Mouse (Mus musculus) Muller cell, postnatal 12 days (primary cell): ENCODE measurements around the gene Flt4.

Source experiments
- DNase-seq: peaks from one replicate; pipeline ENCODE4 v3.0.0-alpha.2; 2015; ENCODE audit errors: inconsistent ontology term

Gene Flt4

DNA sequence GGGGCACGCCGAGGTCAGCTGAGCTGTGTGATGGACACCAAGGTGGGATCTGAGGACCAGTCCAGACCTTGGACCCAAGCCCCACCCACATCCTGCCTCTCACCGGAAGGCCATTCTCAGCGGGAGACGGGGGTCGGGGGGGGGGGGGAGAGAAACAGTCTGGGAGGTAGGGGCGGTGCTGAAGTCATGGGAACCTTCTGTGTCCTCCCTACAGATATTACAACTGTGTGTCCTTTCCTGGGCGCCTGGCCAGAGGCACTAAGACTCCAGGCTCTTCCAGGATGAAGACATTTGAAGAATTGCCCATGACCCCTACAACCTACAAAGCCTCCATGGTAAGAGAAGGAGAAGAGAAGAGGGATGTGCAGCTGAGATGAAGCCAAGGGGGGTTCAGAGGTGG lies 36.6 kb downstream of the Flt4 start:
- DNase-seq: no peak

- DNase-seq: peak; percentile 16
These were observed 41.3 kb downstream of the Flt4 start for GRCm38 (mm10) chr11:49650113-49650993.

- no peak for DNase-seq
These were observed 42.1 kb downstream of the Flt4 start for GRCm38 (mm10) chr11:49650994-49651761.

DNA sequence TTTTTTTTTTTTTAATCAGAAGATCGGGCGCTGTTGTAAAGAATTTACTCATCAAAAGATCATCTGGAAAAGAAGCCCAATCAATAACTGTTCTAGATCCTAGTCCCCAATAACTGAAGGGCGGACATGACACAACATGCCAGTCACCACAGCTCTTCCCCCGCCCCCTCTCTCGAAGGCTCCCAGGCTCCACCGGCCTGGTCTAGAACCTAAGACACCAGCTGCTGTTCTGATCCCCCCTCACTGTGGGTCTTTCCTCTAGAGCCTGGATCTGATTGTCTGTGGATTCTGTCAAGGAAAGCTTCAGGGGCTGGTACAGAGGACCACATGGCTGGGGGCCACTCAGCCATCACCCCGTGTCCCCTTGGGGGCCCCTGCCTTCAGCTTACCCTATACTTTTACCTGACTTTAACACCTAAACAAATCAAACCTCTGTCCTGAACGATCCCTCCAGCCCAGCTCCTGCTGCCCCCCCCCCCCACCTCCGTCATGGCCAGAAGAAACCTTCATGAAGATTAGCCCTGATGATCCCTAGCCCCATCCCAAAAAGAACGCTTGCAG lies 42.8 kb downstream of the Flt4 start:
- no peak for DNase-seq

DNA sequence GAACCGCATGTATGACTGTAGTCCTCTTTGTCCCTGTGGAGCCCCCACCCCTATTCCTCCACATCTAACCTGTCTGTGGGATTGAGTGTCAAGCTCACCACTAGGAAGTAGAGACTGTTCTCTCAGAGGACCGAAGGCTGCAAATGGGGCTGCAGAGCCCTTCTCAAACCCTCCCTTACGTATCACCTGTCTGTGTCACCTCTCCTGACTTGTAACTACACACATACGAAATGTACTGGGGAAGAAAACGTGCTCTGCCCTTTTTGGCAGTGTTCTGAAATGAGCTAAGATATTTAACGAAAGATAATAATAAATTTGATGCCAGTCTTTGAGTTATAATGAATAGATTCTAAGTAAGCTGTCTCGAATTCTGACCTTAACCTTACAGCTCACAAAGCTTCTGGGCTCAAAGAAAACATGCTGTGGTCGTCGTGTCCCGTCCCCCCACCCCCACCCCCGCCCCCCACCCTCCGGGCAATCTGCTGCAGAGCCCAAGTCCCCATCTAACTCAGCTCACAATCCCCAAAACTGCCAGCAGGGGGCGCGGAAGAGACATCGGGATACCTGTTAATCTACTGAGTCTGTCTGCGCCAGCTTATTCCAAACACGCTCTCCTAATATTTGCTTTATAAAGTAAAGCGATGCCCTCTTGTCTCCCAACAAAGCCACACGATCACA lies 43.5 kb downstream of the Flt4 start:
- peak; percentile 62 for DNase-seq

DNA sequence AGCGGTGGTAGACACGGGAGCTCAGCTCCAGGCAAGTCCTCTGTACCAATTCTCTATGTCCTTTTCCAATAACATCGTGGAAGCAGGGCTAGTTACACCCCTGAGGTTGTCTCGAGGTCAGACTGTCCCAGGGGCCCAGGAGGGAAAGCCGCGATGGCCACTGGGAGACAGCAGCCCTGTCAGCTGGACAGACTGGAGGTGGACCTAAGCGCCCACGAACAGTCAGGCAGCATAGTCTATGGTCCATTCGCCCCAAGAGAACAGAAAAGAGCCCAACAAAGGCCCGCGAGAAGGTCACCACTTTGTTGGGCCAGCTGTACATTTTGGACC lies 44.0 kb downstream of the Flt4 start:
- DNase-seq: peak; percentile 12

- DNase-seq: no peak
These were observed 45.6 kb downstream of the Flt4 start for GRCm38 (mm10) chr11:49654651-49655050.

DNA sequence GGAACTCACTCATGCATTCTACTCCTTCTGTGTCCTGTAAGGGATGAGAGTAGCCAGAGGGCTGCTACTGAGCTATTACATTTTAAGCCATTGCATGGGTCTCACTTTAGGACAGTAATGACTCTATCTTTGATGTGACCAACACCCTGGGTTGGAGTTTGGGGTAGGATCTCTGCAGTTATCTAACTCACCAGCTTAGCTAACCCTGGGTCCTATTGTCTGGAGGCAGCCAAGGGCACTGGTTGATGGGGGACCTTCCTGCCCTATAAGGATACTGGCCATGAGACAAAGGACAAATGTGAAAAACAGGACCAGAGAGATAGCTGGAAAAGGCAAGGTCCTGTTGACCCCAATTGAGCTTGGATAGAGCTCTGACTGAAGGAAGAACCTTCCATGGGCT lies 46.4 kb downstream of the Flt4 start:
- DNase-seq: no peak

GRCm38 (mm10) chr11:49658065-49658464 lies 49.0 kb downstream of the Flt4 start:
- no peak for DNase-seq

- peak; percentile 24 for DNase-seq
These were observed 49.9 kb downstream of the Flt4 start for GRCm38 (mm10) chr11:49658791-49659469.

DNA sequence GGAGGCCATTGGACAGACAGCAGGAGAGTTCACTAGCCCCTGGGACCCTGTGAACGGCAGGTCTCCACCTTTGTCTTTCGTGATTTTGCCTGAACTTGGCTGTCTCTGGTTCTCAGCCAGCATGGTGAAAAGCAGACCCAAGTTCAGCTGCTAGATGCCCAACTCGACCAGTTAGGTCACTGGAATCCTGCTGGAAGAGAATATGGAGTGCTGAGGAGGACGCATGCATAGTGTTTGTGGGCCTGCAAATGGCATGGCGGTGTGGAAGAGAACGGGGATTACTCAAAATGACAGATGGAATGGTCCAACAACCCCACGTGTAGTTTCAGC lies 50.4 kb downstream of the Flt4 start:
- DNase-seq: no peak

- no peak for DNase-seq
These were observed 53.3 kb downstream of the Flt4 start for GRCm38 (mm10) chr11:49662292-49662780.

DNA sequence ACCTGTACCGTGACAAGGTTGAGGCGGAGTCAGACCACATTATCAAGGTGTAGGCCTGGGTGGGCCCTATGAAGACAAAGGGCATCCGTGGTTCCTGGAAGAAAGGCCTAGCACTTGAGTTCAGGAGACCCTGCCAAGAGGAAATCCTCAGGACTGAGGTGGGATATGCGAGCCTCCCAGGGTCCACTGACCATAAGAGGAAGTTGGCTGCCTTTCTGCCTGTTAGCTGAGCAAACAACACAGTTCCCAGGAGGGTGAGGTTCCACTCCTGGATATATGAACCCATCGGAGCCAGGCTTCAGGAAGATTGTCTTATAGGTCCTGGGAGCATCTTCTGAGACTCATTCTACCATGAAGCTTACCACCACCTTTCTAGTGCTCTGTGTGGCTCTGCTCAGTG lies 54.2 kb downstream of the Flt4 start, which contains the start of gene Scgb3a1:
Gene Scgb3a1 (plus strand): TSS at position 301 of the 400 bp plus-strand sequence.
- no peak for DNase-seq

DNA sequence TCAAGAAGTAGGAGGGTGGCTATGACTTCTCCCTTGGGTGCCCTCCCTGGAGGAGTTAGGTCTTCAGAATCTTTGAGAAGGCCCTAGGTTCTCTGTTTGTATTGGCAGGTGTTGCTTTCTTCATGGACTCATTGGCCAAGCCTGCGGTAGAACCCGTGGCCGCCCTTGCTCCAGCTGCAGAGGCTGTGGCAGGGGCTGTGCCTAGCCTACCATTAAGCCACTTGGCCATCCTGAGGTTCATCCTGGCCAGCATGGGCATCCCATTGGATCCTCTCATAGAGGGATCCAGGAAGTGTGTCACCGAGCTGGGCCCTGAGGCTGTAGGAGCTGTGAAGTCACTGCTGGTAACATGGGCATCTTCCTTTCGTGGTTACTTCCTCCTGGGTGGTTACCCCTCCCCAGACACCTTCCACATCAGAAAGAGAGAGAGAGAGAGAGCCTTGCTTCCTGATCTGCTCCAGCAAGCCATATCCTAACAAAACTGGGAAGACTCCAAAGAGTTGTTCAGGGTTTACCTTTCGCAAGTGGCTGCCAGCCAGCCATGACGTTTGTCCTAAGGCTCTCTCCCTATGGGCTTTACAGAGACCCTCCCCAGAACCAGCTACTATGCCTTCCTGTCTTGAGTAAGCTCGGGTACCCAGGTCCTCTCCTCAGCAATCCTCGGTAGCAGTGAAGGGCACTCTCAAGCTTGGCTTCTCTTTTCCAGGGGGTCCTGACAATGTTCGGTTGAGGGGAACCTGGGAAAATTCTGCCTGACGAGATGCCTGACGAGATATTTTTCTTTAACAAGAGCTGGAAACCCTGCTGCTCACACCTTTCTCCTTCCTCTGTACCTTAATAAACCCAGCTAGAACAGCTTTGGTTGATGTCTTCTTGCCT lies 55.4 kb downstream of the Flt4 start:
- no peak for DNase-seq

DNA sequence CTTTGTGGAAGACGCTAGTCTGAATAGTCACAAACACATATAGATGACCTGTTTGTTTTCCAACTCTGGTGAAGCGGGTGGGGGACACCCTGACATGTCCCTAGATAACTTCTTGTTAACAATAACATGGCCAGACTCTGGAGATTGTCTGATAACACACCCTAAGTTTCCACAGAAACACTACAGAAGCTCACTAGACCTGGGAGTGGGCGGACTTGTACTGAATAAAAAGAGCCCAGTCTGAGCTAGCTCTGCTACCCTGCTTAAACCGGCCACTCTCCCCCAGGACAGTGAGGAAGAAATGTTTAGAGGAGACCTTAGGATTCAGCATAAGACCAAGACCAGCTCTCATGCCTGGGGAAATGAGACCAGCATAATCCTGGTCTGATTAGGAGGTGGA lies 56.4 kb downstream of the Flt4 start:
- DNase-seq: no peak

- no peak for DNase-seq
These were observed 64.4 kb downstream of the Flt4 start for GRCm38 (mm10) chr11:49673433-49673832.

- DNase-seq: no peak
These were observed 75.3 kb downstream of the Flt4 start for GRCm38 (mm10) chr11:49684237-49684973.

- DNase-seq: no peak
These were observed 86.0 kb downstream of the Flt4 start for GRCm38 (mm10) chr11:49695013-49695412.

GRCm38 (mm10) chr11:49695695-49696094 lies 86.6 kb downstream of the Flt4 start:
- no peak for DNase-seq

DNA sequence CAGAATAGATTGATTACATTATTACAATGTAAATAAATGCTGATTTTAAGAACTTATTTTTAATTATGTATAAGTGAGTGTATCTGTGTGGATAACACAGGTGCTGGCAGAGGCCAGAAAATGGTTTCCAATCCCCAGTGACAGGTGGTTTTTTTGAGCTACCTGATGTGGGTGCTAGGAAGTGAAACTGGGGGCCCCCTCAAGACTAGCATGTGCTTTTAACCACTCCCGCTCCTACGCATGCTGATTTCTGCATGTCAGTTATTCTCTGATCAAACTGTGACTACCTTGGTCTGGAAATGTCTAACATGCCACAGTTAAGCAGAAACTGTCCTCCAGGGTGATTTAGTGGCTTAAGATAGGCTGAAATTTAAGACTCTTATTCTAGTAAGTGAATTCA lies 87.4 kb downstream of the Flt4 start:
- DNase-seq: no peak
